Mouse (Mus musculus) embryonic facial prominence, embryonic 10.5 days (tissue): ENCODE data around the gene Rhoj. TPM values are rescaled to one million over a fixed set of nuclear protein-coding genes. Genes with fewer than 3 reads are reported as not detected.
"Not testable (repeated sequence)": the region's sequence is repeated elsewhere in the genome, so short reads cannot be mapped to it uniquely, and the experiment has no call there.

Source experiments
- DNase-seq: peaks from one replicate; pipeline ENCODE4 v3.0.0-alpha.2; 2017; ENCODE audit warnings: low spot score
- H3K27ac ChIP-seq: fragments of 300-500 bp; sonication (generic); replicated peaks from 2 replicates; pipeline ENCODE4 v1.5.1; 2016; ENCODE audit warnings: mild to moderate bottlenecking
- H3K27me3 ChIP-seq: fragments of 300-500 bp; sonication (generic); replicated peaks from 2 replicates; pipeline ENCODE4 v1.6.1; 2016; ENCODE audit warnings: low read depth, mild to moderate bottlenecking; ENCODE audit not compliant: poor library complexity, severe bottlenecking
- H3K36me3 ChIP-seq: fragments of 300-500 bp; sonication (generic); replicated peaks from 2 replicates; pipeline ENCODE4 v1.6.1; 2016; ENCODE audit warnings: mild to moderate bottlenecking, moderate library complexity
- H3K4me1 ChIP-seq: fragments of 300-500 bp; sonication (generic); 2 replicates; pipeline ENCODE4 v1.6.1; 2016
- H3K4me3 ChIP-seq: fragments of 300-500 bp; sonication (generic); 2 replicates; pipeline ENCODE4 v1.5.1; 2016; ENCODE audit warnings: mild to moderate bottlenecking, moderate library complexity
- H3K9me3 ChIP-seq: fragments of 300-500 bp; sonication (generic); 2 replicates; pipeline ENCODE4 v1.6.1; 2016; ENCODE audit warnings: mild to moderate bottlenecking
- WGBS: fragments of 180-500 bp; shearing (Covaris S2); methylation state at CpG from one replicate; pipeline ENCODE4 v1.1.7; 2016; 5-methylcytosine and 5-hydroxymethylcytosine counted together
- polyA plus RNA-seq: library from polyadenylated mRNA; unstranded; fragments of >200 nt; fragmentation: Nextera tagmentation; extraction: Ambion mirVana; gene quantifications from 2 replicates; pipeline ENCODE4 v1.2.1, GENCODE M21; 2016

Gene Rhoj
- polyA plus RNA-seq, 1 experiment from 2014 or later: 25.5 TPM

DNA sequence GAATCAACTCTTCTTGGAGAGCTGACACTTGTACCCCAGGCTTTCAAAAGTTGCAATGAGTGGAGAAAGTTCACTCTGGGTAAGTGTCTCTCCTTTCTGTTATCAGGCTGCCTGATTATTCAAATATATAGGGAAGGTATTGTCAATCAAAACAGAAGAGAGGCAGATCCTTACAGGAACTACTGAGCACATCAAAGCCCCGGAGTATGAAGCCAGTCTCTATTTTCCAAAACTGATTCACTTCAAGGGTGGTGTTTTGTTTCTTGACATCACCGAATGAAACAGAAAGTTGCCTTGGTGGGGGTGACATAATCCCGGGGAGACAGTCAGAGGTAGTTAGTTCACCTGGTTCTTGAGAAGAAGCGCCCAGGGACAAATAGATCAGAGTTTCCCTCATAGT, 108.6 kb downstream of the Rhoj start, which contains the start of gene Gphb5:
Gphb5 (minus strand) TSS at position 101 of the 400 bp plus-strand sequence.
- Histone ChIP-seq H3K27ac (no peak within 1 kb of the TSS), H3K36me3 (no peaks in the 10 kb centered on the region), H3K27me3 (no peaks in the 10 kb centered on the region), H3K4me1 (no peaks in the 10 kb centered on the region), H3K9me3 (no peaks in the 10 kb centered on the region), H3K4me3 (no peak within 1 kb of the TSS)
- WGBS: 87% methylated on average over 4 of the region's 4 CpGs
- no peak for DNase-seq

DNA sequence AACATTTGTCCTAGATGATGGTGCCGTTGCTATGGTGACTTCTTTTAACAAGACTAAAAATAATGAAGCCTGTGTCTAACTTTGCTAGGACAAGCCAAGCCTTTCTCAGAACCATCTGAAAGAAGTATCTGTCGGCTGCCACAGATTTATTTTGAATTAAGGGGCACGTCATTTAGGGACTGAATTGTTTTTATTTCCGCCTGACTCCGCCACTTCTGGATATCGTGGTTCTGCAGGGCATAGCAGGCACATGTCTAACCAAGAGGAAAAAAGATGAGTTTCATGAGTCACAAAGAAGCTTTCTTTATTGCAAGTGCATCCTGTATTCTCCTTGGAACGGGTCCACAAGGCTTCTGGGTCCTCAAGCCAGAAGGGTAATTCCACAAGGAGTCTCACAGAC, 116.2 kb downstream of the Rhoj start:
- H3K27me3 ChIP-seq: no peaks in the 10 kb centered on the region
- no peak overlapping the region for H3K4me3 ChIP-seq
- no peaks in the 10 kb centered on the region for H3K36me3 ChIP-seq
- H3K9me3 ChIP-seq: no peaks in the 10 kb centered on the region
- no peak overlapping the region for H3K27ac ChIP-seq
- no peaks in the 10 kb centered on the region; the same call in 1 of the 2 replicates for H3K4me1 ChIP-seq
- 70% methylated on average over 7 of the region's 7 CpGs for WGBS
- no peak for DNase-seq

DNA sequence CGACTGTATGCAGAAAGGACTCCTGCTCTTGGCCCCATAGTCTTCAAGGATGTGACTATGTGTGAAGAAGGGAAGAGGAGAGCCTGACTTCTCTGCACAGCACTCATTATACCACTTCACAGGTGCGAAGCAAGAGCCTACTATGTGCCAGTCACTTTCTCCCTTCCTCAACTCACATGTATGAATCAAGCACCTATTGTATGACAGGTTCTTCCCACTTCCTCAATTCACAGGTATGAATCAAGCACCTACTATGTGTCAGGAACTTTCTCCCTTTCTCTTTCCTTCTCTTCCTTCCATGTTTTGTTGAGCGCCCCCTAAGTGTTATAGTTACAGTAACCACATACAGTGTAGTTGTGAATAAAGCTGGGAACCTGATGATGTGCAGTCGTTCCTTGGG, 116.7 kb downstream of the Rhoj start:
- WGBS: 85% methylated on average over 4 of the region's 4 CpGs

DNA sequence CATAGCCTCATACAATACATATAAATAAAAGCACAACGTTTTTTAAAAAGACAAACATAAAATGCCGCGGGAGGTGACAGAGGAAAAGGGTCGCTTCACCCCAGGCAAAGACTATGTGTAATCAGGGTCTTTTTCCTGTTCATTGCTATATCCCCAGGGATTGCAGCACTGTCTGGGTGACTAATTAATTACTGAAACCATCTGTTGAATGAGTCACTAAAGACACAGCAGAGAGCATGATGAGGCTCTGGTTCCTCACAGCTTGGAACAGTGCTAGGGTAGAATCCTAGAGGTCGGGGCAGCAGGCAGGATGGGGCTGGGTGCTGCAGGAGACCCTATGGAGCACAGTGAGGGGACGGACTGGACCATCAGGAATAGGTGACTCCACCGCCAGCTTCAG, 117.8 kb downstream of the Rhoj start:
- no peak for DNase-seq
- Histone ChIP-seq H3K9me3 (no peaks in the 10 kb centered on the region), H3K36me3 (no peaks in the 10 kb centered on the region), H3K4me3 (no peak overlapping the region), H3K27me3 (no peaks in the 10 kb centered on the region), H3K4me1 (no peaks in the 10 kb centered on the region; the same call in 1 of the 2 replicates), H3K27ac (no peak overlapping the region)
- WGBS: 88% methylated on average over 7 of the region's 7 CpGs

More for the DNA sequence above, 116.7 kb downstream of the Rhoj start:
- no peaks in the 10 kb centered on the region for H3K9me3 ChIP-seq
- H3K4me3 ChIP-seq: no peak overlapping the region
- H3K27me3 ChIP-seq: no peaks in the 10 kb centered on the region
- no peaks in the 10 kb centered on the region; the same call in 1 of the 2 replicates for H3K4me1 ChIP-seq
- no peak for DNase-seq
- no peak overlapping the region for H3K27ac ChIP-seq
- H3K36me3 ChIP-seq: no peaks in the 10 kb centered on the region

DNA sequence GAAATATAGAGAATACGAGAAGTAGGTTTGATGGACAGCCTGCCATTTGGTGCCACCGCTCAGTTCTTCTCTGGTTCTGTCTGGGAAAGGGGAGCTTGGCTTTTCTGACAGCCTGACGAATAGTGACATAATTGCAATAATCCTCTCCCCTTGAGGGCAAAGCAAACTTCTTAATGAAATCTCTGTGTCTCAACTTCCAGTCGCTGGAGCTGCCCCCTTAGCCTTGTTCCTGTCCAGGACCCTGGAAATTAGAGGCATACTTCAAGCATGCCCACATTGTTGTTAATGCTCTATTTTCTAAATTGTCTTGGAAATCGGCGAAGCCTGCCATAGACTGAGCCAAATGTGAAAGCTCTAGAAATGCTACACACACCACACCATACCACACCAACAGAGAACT, 120.6 kb downstream of the Rhoj start:
- H3K4me1 ChIP-seq: no peaks in the 10 kb centered on the region; the same call in 1 of the 2 replicates
- 68% methylated on average over 6 of the region's 6 CpGs for WGBS
- no peaks in the 10 kb centered on the region for H3K9me3 ChIP-seq
- H3K27me3 ChIP-seq: no peaks in the 10 kb centered on the region
- H3K36me3 ChIP-seq: no peaks in the 10 kb centered on the region
- DNase-seq: no peak
- no peak overlapping the region for H3K27ac ChIP-seq
- no peak overlapping the region for H3K4me3 ChIP-seq

DNA sequence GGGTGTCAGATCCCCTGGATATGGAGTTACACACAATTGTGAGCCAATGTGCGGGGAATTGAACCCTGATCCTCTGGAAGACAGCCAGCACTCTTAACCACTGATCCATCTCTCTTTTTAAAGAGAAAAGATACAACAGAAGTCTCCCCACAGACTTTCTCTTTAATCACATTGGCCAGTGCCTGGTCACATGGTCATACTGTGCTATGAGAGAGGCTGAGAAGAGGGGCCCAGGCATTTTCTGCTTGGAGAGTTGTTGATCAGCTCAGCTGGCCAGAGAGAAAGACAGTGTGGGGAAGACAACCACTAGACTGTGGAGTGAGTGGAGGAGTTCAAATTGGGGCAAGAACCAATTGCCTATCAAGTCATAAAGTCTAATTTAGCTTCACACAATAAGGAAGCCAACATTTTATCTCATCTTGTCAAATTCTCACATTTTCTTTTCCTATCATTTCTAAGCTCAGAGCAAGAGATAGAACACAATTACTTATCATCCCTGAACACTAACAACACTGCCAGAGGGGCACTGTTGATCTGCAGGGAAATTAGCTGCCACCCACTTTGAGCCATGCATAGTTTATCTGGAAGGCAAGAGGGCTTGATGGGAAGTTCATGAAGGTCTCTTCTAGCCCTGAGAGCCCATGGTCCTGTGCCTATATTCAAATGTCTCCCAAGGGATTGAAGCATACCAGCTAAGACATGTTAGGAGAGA, 121.7 kb downstream of the Rhoj start:
- DNase-seq: no peak
- H3K27me3 ChIP-seq: no peaks in the 10 kb centered on the region
- H3K4me3 ChIP-seq: no peak overlapping the region
- H3K4me1 ChIP-seq: no peaks in the 10 kb centered on the region
- H3K9me3 ChIP-seq: no peaks in the 10 kb centered on the region
- H3K27ac ChIP-seq: no peak overlapping the region
- no peaks in the 10 kb centered on the region for H3K36me3 ChIP-seq
- 88% methylated on average over 1 of the region's 1 CpGs for WGBS

DNA sequence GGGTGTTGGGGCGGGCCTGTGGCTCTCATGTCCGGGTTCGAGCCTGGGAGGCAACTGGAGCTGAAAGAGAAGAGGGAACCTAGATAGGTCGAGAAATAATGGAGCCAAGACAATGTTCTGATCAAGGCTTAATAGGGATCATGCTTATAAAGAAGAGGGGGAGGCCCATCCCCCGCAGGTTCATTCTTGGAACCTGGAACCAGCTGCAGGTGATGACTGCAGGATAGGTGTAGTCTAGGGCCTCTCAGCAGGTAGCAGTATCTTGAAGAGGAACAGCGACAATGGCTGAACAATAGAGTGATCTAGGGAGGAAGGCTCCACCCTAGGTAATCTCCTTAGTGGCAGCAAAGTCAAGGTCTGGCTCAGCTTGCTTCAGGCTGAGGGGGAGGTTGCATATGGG, 124.3 kb downstream of the Rhoj start:
- not testable (repeated sequence) for H3K9me3 ChIP-seq, H3K36me3 ChIP-seq, H3K27me3 ChIP-seq, DNase-seq, H3K4me1 ChIP-seq, H3K4me3 ChIP-seq, H3K27ac ChIP-seq
- WGBS: 78% methylated on average over 6 of the region's 6 CpGs

DNA sequence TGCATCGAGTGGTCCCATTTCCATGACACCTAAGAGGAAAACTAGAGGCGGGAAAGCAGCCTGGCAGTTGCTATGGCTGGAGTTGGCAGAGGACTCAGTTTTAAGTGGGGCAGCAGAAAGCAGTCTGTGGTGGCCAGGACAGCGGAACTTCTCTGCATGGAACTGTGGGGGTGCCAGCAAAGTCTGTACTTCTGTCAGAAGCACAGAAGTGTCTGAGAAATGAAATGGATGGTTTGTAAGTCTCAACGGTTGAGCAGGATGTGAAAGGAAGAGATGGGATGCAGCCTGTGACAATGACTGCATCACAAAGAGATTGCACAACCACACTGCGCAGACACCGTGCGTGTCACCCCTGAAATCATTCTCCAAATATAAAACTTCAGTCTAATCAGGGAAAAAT, 138.1 kb downstream of the Rhoj start:
- Histone ChIP-seq H3K27ac (no peak overlapping the region), H3K27me3 (no peaks in the 10 kb centered on the region), H3K4me3 (no peak overlapping the region), H3K4me1 (0 out of 2 replicates have a peak, but pooled peaks cover 3% of the 10 kb centered on the region), H3K9me3 (no peaks in the 10 kb centered on the region), H3K36me3 (peaks cover 19% of the 10 kb centered on the region)
- WGBS: 91% methylated on average over 7 of the region's 7 CpGs
- DNase-seq: no peak

DNA sequence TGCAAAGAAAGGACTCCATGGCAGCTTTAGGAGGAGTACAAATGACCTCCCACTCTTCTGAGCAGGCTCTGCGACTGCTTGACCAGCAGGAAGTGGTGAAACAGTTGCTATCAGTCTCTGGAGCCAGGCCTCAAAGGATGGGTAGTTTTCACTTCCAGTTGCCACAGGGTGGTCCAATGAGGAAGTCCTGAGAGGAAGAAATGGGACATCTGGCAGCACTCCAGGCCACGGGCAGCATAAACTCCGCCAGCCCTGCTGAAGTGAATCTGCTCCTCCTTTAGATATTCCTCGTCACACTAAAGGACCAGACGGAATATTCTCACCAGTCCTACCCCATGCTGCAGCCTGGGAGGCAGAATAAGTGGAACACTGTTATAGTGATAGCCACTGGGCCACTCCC, 140.8 kb downstream of the Rhoj start:
- no peak for DNase-seq
- H3K9me3 ChIP-seq: no peaks in the 10 kb centered on the region
- WGBS: 89% methylated on average over 5 of the region's 5 CpGs
- H3K4me1 ChIP-seq: 0 out of 2 replicates have a peak, but pooled peaks cover under 1% of the 10 kb centered on the region
- H3K4me3 ChIP-seq: no peak overlapping the region
- no peak overlapping the region for H3K27ac ChIP-seq
- no peaks in the 10 kb centered on the region for H3K27me3 ChIP-seq
- H3K36me3 ChIP-seq: peaks cover 46% of the 10 kb centered on the region

DNA sequence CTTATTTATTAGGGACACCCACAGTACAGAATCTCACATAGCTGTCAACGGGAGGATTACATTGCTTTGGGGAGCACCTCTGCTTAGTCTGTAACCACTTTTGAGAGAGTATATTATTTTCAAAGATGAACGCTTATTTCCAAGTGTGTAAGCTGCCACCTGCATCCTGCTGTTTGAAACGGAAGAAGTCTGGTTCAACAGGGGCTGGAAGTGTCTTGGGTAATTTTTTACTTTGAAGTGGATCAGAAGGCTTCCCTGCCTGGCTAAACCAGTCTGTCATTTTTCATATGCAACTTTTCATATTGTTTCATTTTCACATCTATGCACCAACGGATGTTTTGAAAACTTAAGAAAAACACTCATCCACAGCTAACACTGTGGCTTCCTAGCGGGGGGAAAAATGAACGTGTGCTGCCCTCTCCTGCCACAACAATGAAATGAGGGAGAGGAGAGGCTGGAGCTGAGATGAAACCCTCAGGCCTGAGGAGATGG, 141.4 kb downstream of the Rhoj start:
- no peak overlapping the region for H3K27ac ChIP-seq
- H3K4me1 ChIP-seq: no peaks in the 10 kb centered on the region
- H3K9me3 ChIP-seq: no peaks in the 10 kb centered on the region
- H3K27me3 ChIP-seq: no peaks in the 10 kb centered on the region
- H3K4me3 ChIP-seq: no peak overlapping the region
- DNase-seq: no peak
- 74% methylated on average over 6 of the region's 6 CpGs for WGBS
- peaks cover 47% of the 10 kb centered on the region for H3K36me3 ChIP-seq

DNA sequence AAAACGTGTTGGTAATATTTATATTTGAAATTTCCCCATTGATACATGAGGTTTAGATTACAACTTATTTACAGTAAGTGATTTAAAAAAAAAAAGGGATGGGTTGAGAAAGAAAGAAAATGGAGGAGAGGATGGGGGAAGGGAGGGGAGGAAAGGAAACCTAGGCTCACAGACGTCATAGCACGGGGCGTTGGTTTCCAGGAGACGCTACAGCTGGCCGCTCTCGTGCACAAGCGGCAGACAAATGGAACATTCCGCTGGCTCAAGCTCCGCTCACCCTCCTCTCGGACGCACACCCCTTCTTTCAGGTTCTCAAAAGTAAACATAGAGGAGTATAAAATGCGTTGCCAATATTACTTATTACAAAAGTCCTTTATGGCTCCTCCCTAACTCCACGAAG, 141.9 kb downstream of the Rhoj start:
- WGBS: 81% methylated on average over 14 of the region's 14 CpGs
- Histone ChIP-seq H3K9me3 (no peaks in the 10 kb centered on the region), H3K27me3 (no peaks in the 10 kb centered on the region), H3K36me3 (peaks cover 51% of the 10 kb centered on the region), H3K4me3 (no peak overlapping the region), H3K27ac (no peak overlapping the region), H3K4me1 (no peaks in the 10 kb centered on the region)
- no peak for DNase-seq

DNA sequence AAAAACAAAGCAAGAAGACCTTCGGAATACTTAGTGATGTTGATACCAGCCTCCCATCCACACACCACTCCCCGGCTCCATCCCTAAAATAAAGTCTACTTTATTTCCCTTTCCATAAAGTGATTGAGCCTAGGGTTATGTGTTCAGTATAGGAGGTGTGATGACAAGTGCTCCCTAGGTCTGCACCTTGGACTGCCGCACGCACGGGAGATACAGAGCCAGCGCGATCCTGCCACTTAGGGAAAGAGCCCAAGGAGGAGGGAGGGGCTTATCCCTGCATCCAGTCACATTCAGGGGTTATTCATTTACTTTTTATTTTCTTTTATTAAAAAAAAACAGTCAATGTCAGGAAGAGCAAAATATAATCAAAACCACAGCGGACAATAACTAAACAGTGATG, 142.5 kb downstream of the Rhoj start:
- Histone ChIP-seq H3K27me3 (no peaks in the 10 kb centered on the region), H3K4me1 (no peaks in the 10 kb centered on the region), H3K36me3 (peaks cover 56% of the 10 kb centered on the region), H3K27ac (no peak overlapping the region), H3K9me3 (no peaks in the 10 kb centered on the region), H3K4me3 (no peak overlapping the region)
- no peak for DNase-seq
- WGBS: 96% methylated on average over 8 of the region's 8 CpGs
